Mouse (Mus musculus): ENCODE measurements around the gene Arl15. TPM values are rescaled to one million over a fixed set of nuclear protein-coding genes. Genes with fewer than 3 reads are reported as not detected.

Arl15 gene
- polyA plus RNA-seq, 1 experiment from 2014 or later = 8.7 TPM

- 72% methylated on average over 15 of the region's 15 CpGs for WGBS
- Histone ChIP-seq H3K4me3 (ENCODE audit: low read depth, low read length) (no peak overlapping the region), H3K27me3 (replicated peaks; ENCODE audit: control insufficient read depth, insufficient read depth, low read length) (no peaks in the 10 kb centered on the region), H3K27ac (ENCODE audit: low read depth, low read length) (no peak overlapping the region), H3K4me2 (no peak overlapping the region), H3K36me3 (ENCODE audit: control insufficient read depth, insufficient read depth, low read length) (no peaks in the 10 kb centered on the region), H3K4me1 (replicated peaks; ENCODE audit: control insufficient read depth, insufficient read depth, low read length) (no peaks in the 10 kb centered on the region; the same call in 1 of the 2 replicates), H3K9ac (ENCODE audit: low read depth, low read length) (no peak overlapping the region), H3K9me3 (ENCODE audit: control insufficient read depth, low read length) (no peaks in the 10 kb centered on the region)
- no peak for ATAC-seq (replicated peaks; ENCODE audit: low FRiP score)
- no peak for DNase-seq (ENCODE audit: low spot score)
Observed at GRCm38 (mm10) chr13:114144052-114145046, 350.0 kb downstream of the Arl15 start.

- DNase-seq (ENCODE audit: low spot score) (no peak), ATAC-seq (replicated peaks; ENCODE audit: low FRiP score) (no peak)
- H3K4me3 ChIP-seq (ENCODE audit: low read depth, low read length) = no peak overlapping the region
- H3K27ac ChIP-seq (ENCODE audit: low read depth, low read length) = no peak overlapping the region
- no peaks in the 10 kb centered on the region for H3K9me3 ChIP-seq (ENCODE audit: control insufficient read depth, low read length)
- WGBS = 89% methylated on average over 8 of the region's 8 CpGs
- H3K4me2 ChIP-seq = no peak overlapping the region
- H3K36me3 ChIP-seq (ENCODE audit: control insufficient read depth, insufficient read depth, low read length) = no peaks in the 10 kb centered on the region
- H3K27me3 ChIP-seq (replicated peaks; ENCODE audit: control insufficient read depth, insufficient read depth, low read length) = no peaks in the 10 kb centered on the region
- no peaks in the 10 kb centered on the region; the same call in 1 of the 2 replicates for H3K4me1 ChIP-seq (replicated peaks; ENCODE audit: control insufficient read depth, insufficient read depth, low read length)
- H3K9ac ChIP-seq (ENCODE audit: low read depth, low read length) = no peak overlapping the region
Observed at GRCm38 (mm10) chr13:114145249-114145648, 350.9 kb downstream of the Arl15 start.

- Histone ChIP-seq H3K4me2 (no peak overlapping the region), H3K4me3 (ENCODE audit: low read depth, low read length) (no peak overlapping the region), H3K27me3 (replicated peaks; ENCODE audit: control insufficient read depth, insufficient read depth, low read length) (no peaks in the 10 kb centered on the region), H3K9ac (ENCODE audit: low read depth, low read length) (no peak overlapping the region), H3K36me3 (ENCODE audit: control insufficient read depth, insufficient read depth, low read length) (no peaks in the 10 kb centered on the region; the same call in 1 of the 2 replicates), H3K27ac (ENCODE audit: low read depth, low read length) (no peak overlapping the region), H3K4me1 (replicated peaks; ENCODE audit: control insufficient read depth, insufficient read depth, low read length) (no peaks in the 10 kb centered on the region), H3K9me3 (ENCODE audit: control insufficient read depth, low read length) (no peaks in the 10 kb centered on the region)
- 82% methylated on average over 16 of the region's 16 CpGs for WGBS
- DNase-seq (ENCODE audit: low spot score) (no peak), ATAC-seq (replicated peaks; ENCODE audit: low FRiP score) (no peak)
Observed at GRCm38 (mm10) chr13:114150856-114151697, 356.8 kb downstream of the Arl15 start.

DNA sequence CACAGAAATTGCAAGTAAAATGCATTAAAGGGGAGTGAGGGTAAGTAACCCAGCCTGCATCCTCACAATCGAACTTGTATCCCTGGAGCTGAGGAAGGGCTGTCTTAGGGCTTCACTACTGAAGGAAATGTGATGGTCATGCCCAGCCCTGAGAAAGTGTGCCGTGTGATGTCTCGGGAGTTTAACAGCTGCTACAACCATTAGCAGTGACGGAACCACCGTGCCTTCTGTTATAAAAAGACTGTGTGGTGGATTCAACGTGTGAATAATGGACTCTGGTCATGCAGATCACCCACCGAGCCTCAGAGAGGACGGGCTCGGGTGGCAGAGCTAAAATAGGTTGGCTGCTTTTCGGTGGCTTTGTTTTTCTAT lies 357.4 kb downstream of the Arl15 start:
- 87% methylated on average over 10 of the region's 10 CpGs for WGBS
- Histone ChIP-seq H3K4me3 (ENCODE audit: low read depth, low read length) (no peak overlapping the region), H3K4me2 (no peak overlapping the region), H3K9me3 (ENCODE audit: control insufficient read depth, low read length) (no peaks in the 10 kb centered on the region), H3K27me3 (replicated peaks; ENCODE audit: control insufficient read depth, insufficient read depth, low read length) (no peaks in the 10 kb centered on the region), H3K9ac (ENCODE audit: low read depth, low read length) (no peak overlapping the region), H3K4me1 (replicated peaks; ENCODE audit: control insufficient read depth, insufficient read depth, low read length) (no peaks in the 10 kb centered on the region), H3K27ac (ENCODE audit: low read depth, low read length) (no peak overlapping the region), H3K36me3 (ENCODE audit: control insufficient read depth, insufficient read depth, low read length) (no peaks in the 10 kb centered on the region; the same call in 1 of the 2 replicates)
- ATAC-seq (replicated peaks; ENCODE audit: low FRiP score) (no peak), DNase-seq (ENCODE audit: low spot score) (no peak)

DNA sequence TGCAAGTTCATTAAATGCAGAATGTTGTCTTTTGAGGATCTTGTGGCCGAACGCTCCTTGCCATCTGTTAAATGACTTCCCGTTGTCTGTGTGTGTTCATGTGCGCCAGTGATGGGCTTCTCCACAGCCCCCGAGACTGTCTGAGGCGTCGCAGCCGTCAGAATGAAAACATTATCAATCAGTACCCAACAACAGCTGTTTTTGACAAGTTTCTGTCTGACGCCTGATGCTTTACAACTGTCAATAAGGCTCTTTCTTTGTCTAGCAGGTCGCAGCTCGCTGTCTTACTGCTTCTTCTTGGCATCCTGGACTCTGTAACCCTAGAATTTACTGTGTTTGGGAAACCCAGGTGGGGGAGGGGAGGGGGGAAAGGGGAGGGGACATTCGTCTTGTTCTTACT lies 362.4 kb downstream of the Arl15 start:
- Histone ChIP-seq H3K36me3 (ENCODE audit: control insufficient read depth, insufficient read depth, low read length) (no peaks in the 10 kb centered on the region; the same call in 1 of the 2 replicates), H3K4me2 (no peak overlapping the region), H3K27ac (ENCODE audit: low read depth, low read length) (no peak overlapping the region), H3K4me1 (replicated peaks; ENCODE audit: control insufficient read depth, insufficient read depth, low read length) (no peaks in the 10 kb centered on the region), H3K4me3 (ENCODE audit: low read depth, low read length) (no peak overlapping the region), H3K9me3 (ENCODE audit: control insufficient read depth, low read length) (no peaks in the 10 kb centered on the region), H3K27me3 (replicated peaks; ENCODE audit: control insufficient read depth, insufficient read depth, low read length) (no peaks in the 10 kb centered on the region), H3K9ac (ENCODE audit: low read depth, low read length) (no peak overlapping the region)
- ATAC-seq (replicated peaks; ENCODE audit: low FRiP score) (no peak), DNase-seq (ENCODE audit: low spot score) (no peak)
- WGBS = 66% methylated on average over 12 of the region's 12 CpGs

DNA sequence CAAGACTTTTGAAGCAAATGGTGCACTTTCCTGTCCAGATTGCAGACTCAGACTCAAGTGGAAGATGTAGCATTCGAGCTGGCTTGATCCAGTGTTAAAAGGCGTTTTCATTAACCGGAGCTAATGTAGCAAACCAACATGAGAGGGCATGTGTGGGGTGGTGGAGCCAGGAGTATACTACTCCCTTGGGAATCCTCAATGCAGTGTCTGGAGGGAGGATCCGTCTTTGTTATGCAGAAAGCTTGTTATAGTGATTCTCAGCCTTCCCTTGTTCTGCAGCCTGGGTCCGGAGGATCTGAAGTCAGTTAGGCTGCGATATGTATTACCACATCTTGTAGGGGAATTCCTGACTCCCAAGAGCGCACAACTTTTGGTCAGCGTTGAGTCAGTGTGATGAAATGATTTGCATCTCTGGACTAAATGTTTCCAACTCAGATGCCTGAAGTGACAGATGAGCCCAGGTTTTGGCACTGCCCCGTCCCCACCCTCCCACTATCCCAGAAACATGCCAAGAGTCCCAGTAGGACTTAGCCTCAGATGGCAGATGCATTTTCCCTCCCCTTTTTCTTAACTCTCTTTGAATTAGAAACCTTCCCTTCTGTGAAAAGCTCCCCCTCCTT lies 363.9 kb downstream of the Arl15 start:
- WGBS = 85% methylated on average over 9 of the region's 9 CpGs
- H3K9ac ChIP-seq (ENCODE audit: low read depth, low read length) = no peak overlapping the region

DNA sequence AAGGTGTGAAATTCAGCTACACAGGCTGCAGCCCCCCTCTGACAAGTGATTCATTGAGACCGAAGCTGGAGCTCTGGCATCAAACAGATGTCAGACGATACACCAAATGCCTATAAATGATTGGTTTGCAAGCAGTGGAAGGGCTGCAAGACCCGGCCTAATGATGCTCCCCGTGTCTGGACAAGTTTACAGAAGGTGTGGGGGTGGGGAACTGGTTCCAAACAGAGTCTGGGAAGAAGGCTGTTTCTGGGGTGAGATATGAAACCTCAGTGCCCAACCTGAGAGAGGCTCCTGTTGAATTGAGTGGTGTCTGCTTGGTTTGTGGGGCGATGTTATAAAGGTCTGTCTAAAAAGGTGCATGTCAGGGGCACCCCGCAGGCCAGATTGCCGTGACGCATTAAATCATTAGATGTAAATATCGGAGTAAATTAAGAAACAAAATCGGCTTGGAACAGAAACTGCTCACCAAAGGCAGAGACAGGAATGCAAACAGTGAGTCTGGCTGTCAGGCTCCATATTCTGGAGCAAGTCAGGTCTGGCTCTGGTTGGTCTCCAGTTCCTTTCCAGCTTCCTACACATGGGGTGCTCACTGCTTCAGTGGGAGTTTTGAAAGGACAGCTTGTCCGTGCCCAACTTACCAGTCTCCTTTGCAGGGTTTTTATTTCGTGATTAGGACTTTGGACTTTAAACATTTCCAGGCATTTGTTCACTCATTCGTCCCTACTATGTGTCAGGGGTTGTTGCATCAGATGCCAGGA lies 365.5 kb downstream of the Arl15 start:
- DNase-seq (ENCODE audit: low spot score) (no peak), ATAC-seq (replicated peaks; ENCODE audit: low FRiP score) (no peak)
- H3K36me3 ChIP-seq (ENCODE audit: control insufficient read depth, insufficient read depth, low read length) = no peaks in the 10 kb centered on the region; the same call in 1 of the 2 replicates
- no peak overlapping the region for H3K4me3 ChIP-seq (ENCODE audit: low read depth, low read length)
- no peak overlapping the region for H3K27ac ChIP-seq (ENCODE audit: low read depth, low read length)
- no peaks in the 10 kb centered on the region for H3K27me3 ChIP-seq (replicated peaks; ENCODE audit: control insufficient read depth, insufficient read depth, low read length)
- 54% methylated on average over 13 of the region's 13 CpGs for WGBS
- no peaks in the 10 kb centered on the region for H3K9me3 ChIP-seq (ENCODE audit: control insufficient read depth, low read length)
- H3K9ac ChIP-seq (ENCODE audit: low read depth, low read length) = no peak overlapping the region
- H3K4me2 ChIP-seq = no peak overlapping the region
- H3K4me1 ChIP-seq (replicated peaks; ENCODE audit: control insufficient read depth, insufficient read depth, low read length) = no peaks in the 10 kb centered on the region

More for the DNA sequence above, 363.9 kb downstream of the Arl15 start:
- Histone ChIP-seq H3K27ac (ENCODE audit: low read depth, low read length) (no peak overlapping the region), H3K4me2 (no peak overlapping the region), H3K27me3 (replicated peaks; ENCODE audit: control insufficient read depth, insufficient read depth, low read length) (no peaks in the 10 kb centered on the region), H3K4me3 (ENCODE audit: low read depth, low read length) (no peak overlapping the region), H3K9me3 (ENCODE audit: control insufficient read depth, low read length) (no peaks in the 10 kb centered on the region), H3K36me3 (ENCODE audit: control insufficient read depth, insufficient read depth, low read length) (no peaks in the 10 kb centered on the region; the same call in 1 of the 2 replicates), H3K4me1 (replicated peaks; ENCODE audit: control insufficient read depth, insufficient read depth, low read length) (no peaks in the 10 kb centered on the region)
- no peak for ATAC-seq (replicated peaks; ENCODE audit: low FRiP score)
- DNase-seq (ENCODE audit: low spot score) = no peak

DNA sequence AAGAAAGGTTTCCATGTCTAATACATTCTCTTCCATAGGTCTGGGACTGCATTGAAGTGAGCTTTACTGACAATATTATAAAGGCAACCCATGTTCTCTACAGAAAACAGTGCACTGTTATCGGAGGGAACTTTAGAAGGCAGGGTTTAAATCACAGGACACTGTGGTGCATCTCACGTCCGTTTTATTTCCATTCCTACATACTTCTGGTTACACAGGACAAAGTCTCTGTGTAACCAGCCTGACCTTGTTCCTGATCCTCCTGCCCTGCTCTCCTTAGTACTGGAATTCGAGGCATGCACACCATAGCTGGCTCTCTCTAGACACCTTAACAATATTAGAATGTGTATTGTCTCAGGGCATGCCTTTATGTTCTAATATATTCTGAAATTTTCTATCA lies 368.4 kb downstream of the Arl15 start:
- Histone ChIP-seq H3K4me3 (ENCODE audit: low read depth, low read length) (no peak overlapping the region), H3K36me3 (ENCODE audit: control insufficient read depth, insufficient read depth, low read length) (no peaks in the 10 kb centered on the region), H3K4me2 (no peak overlapping the region), H3K27ac (ENCODE audit: low read depth, low read length) (no peak overlapping the region), H3K9ac (ENCODE audit: low read depth, low read length) (no peak overlapping the region), H3K4me1 (replicated peaks; ENCODE audit: control insufficient read depth, insufficient read depth, low read length) (no peaks in the 10 kb centered on the region), H3K27me3 (replicated peaks; ENCODE audit: control insufficient read depth, insufficient read depth, low read length) (no peaks in the 10 kb centered on the region), H3K9me3 (ENCODE audit: control insufficient read depth, low read length) (no peaks in the 10 kb centered on the region)
- WGBS = 69% methylated on average over 4 of the region's 4 CpGs
- ATAC-seq (replicated peaks; ENCODE audit: low FRiP score) = no peak
- DNase-seq (ENCODE audit: low spot score) = no peak

Measured in liver, embryonic 11.5 days (tissue).